Mouse (Mus musculus) C2C12 (cell line): ENCODE results near the gene Lrp1.

Experiments
- CEBPB ChIP-seq: IDR thresholded peaks from one replicate; pipeline ENCODE4 v1.6.1; 2011; ENCODE audit warnings: low read depth, mild to moderate bottlenecking, control low read depth, moderate library complexity
- CTCF ChIP-seq: IDR thresholded peaks from one replicate; pipeline ENCODE4 v1.5.1; 2011; ENCODE audit not compliant: control insufficient read depth, insufficient read depth, insufficient read length
- FOSL1 ChIP-seq: IDR thresholded peaks from one replicate; pipeline ENCODE4 v1.8.0; 2011; ENCODE audit warnings: mild to moderate bottlenecking, low read length; ENCODE audit not compliant: poor library complexity, insufficient read depth, severe bottlenecking
- MAX ChIP-seq: IDR thresholded peaks from one replicate; pipeline ENCODE4 v1.6.1; 2011; ENCODE audit warnings: mild to moderate bottlenecking, control low read depth
- MYOG ChIP-seq: IDR thresholded peaks from one replicate; pipeline ENCODE4 v1.6.1; 2011; ENCODE audit not compliant: control insufficient read depth, insufficient read length; ENCODE audit errors: extremely low read depth

DNA sequence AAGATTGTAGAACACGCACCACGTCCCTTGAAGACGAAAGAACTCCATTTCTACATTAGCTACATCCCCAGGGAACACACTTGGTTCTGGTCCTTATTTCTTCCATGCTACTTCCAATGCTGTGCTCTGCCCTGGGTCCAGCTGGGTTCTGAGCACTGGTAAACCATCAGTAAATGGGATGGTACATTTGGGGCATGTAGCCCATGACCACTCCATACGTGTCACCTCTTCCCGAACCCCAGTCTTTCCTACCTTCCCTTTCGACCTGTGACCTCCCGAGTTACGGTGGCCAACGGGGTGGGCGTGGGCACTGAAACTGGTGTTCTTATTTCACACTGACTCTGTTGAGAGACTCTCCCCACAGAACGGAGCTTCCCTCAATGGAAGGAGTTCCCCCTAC lies 21.7 kb downstream of the Lrp1 start:
- TF ChIP-seq CTCF, result no peak
- no peak for TF ChIP-seq CEBPB
- no peak for TF ChIP-seq MAX
- TF ChIP-seq FOSL1, result no peak
- TF ChIP-seq MYOG, result no peak
